Mouse (Mus musculus) limb, embryonic 13.5 days (tissue): ENCODE data around the gene Pmm2. TPM values are rescaled to one million over a fixed set of nuclear protein-coding genes. Genes with fewer than 3 reads are reported as not detected.
A peak's percentile ranks its signal among the peaks of the same experiment; 100 is the strongest.

Experiments
- ATAC-seq: fragments of 200-750 bp; cut with Nextera tagmentation; 2 replicates; pipeline ENCODE4 v1.8.0; 2017; ENCODE audit warnings: low read depth, moderate number of reproducible peaks, moderate TSS enrichment; ENCODE audit not compliant: low FRiP score
- H3K27ac ChIP-seq: fragments of 300-500 bp; sonication (generic); 2 replicates; pipeline ENCODE4 v1.5.1; 2015; ENCODE audit warnings: inconsistent platforms, mild to moderate bottlenecking, moderate library complexity
- H3K27me3 ChIP-seq: fragments of 300-500 bp; sonication (generic); 2 replicates; pipeline ENCODE4 v1.6.1; 2015; ENCODE audit warnings: mild to moderate bottlenecking, inconsistent platforms
- H3K36me3 ChIP-seq: fragments of 300-500 bp; sonication (generic); 2 replicates; pipeline ENCODE4 v1.6.1; 2015; ENCODE audit warnings: inconsistent platforms, mild to moderate bottlenecking, moderate library complexity
- H3K4me1 ChIP-seq: fragments of 300-500 bp; sonication (generic); 2 replicates; pipeline ENCODE4 v1.6.1; 2015; ENCODE audit warnings: inconsistent platforms
- H3K4me2 ChIP-seq: fragments of 300-500 bp; sonication (generic); replicated peaks from 2 replicates; pipeline ENCODE4 v1.6.1; 2015; ENCODE audit warnings: inconsistent platforms, mild to moderate bottlenecking, moderate library complexity
- H3K4me3 ChIP-seq: fragments of 300-500 bp; sonication (generic); 2 replicates; pipeline ENCODE4 v1.5.1; 2015; ENCODE audit warnings: moderate library complexity, mild to moderate bottlenecking, inconsistent platforms
- H3K9ac ChIP-seq: fragments of 300-500 bp; sonication (generic); 2 replicates; pipeline ENCODE4 v1.6.1; 2015; ENCODE audit warnings: mild to moderate bottlenecking, inconsistent platforms
- H3K9me3 ChIP-seq: fragments of 300-500 bp; sonication (generic); 2 replicates; pipeline ENCODE4 v1.6.1; 2016; ENCODE audit warnings: inconsistent platforms
- WGBS: fragments of 180-500 bp; shearing (Covaris S2); methylation state at CpG from one replicate; pipeline ENCODE4 v1.1.7; 2015; 5-methylcytosine and 5-hydroxymethylcytosine counted together
- microRNA-seq: library from miRNA; unstranded; fragments of <30 nt; microRNA quantifications from one replicate; pipeline ENCODE4, GENCODE M21; 2016
- polyA plus RNA-seq: library from polyadenylated mRNA; unstranded; fragments of >200 nt; fragmentation: Nextera tagmentation; extraction: Ambion mirVana; gene quantifications from 2 replicates; pipeline ENCODE4 v1.2.1, GENCODE M21; 2015

Pmm2 gene
- polyA plus RNA-seq, 1 experiment from 2014 or later, result 53.3 TPM

- Histone ChIP-seq H3K27ac (no peak overlapping the region), H3K4me2 (no peak overlapping the region), H3K4me1 (no peaks in the 10 kb centered on the region), H3K4me3 (no peak overlapping the region), H3K36me3 (peaks cover 75% of the 10 kb centered on the region), H3K9me3 (no peaks in the 10 kb centered on the region), H3K27me3 (no peaks in the 10 kb centered on the region), H3K9ac (0 out of 2 replicates have a peak overlapping the region, but pooled peaks have one; percentile 25)
- WGBS, result 82% methylated on average over 11 of the region's 11 CpGs
- peak; percentile 12; the same call in 1 of the 2 replicates for ATAC-seq
Measured at GRCm38 (mm10) chr16:8686871-8687535, 49.5 kb downstream of the Pmm2 start.

- Histone ChIP-seq H3K4me2 (no peak overlapping the region), H3K27ac (no peak overlapping the region), H3K27me3 (no peaks in the 10 kb centered on the region), H3K36me3 (peaks cover 82% of the 10 kb centered on the region), H3K9me3 (no peaks in the 10 kb centered on the region), H3K4me1 (no peaks in the 10 kb centered on the region), H3K9ac (no peak overlapping the region), H3K4me3 (no peak overlapping the region)
- ATAC-seq, result no peak
Measured at GRCm38 (mm10) chr16:8687559-8688112, 50.2 kb downstream of the Pmm2 start.

GRCm38 (mm10) chr16:8689979-8690656 lies 52.6 kb downstream of the Pmm2 start:
- 94% methylated on average over 11 of the region's 11 CpGs for WGBS
- ATAC-seq, result no peak
- H3K27ac ChIP-seq, result no peak overlapping the region
- no peak overlapping the region for H3K9ac ChIP-seq
- H3K4me2 ChIP-seq, result no peak overlapping the region
- no peaks in the 10 kb centered on the region for H3K27me3 ChIP-seq
- no peaks in the 10 kb centered on the region for H3K4me1 ChIP-seq
- H3K36me3 ChIP-seq, result peaks cover 98% of the 10 kb centered on the region
- H3K9me3 ChIP-seq, result no peaks in the 10 kb centered on the region
- no peak overlapping the region for H3K4me3 ChIP-seq

GRCm38 (mm10) chr16:8691206-8691605 lies 53.7 kb downstream of the Pmm2 start:
- H3K36me3 ChIP-seq, result peaks cover 96% of the 10 kb centered on the region
- no peaks in the 10 kb centered on the region for H3K27me3 ChIP-seq
- no peak overlapping the region for H3K4me3 ChIP-seq
- H3K4me1 ChIP-seq, result no peaks in the 10 kb centered on the region
- no peak overlapping the region for H3K9ac ChIP-seq
- no peak overlapping the region for H3K27ac ChIP-seq
- WGBS, result 91% methylated on average over 7 of the region's 7 CpGs
- no peak for ATAC-seq
- H3K4me2 ChIP-seq, result no peak overlapping the region
- H3K9me3 ChIP-seq, result no peaks in the 10 kb centered on the region

GRCm38 (mm10) chr16:8699556-8699955 lies 62.1 kb downstream of the Pmm2 start:
- WGBS, result 94% methylated on average over 8 of the region's 8 CpGs
- Histone ChIP-seq H3K27ac (no peak overlapping the region), H3K4me2 (no peak overlapping the region), H3K36me3 (peaks cover 95% of the 10 kb centered on the region), H3K27me3 (no peaks in the 10 kb centered on the region), H3K4me3 (no peak overlapping the region), H3K4me1 (no peaks in the 10 kb centered on the region), H3K9ac (no peak overlapping the region), H3K9me3 (no peaks in the 10 kb centered on the region)
- no peak for ATAC-seq

GRCm38 (mm10) chr16:8700586-8700985 lies 63.1 kb downstream of the Pmm2 start:
- Histone ChIP-seq H3K36me3 (peaks cover 93% of the 10 kb centered on the region), H3K27me3 (no peaks in the 10 kb centered on the region), H3K27ac (no peak overlapping the region), H3K9me3 (no peaks in the 10 kb centered on the region), H3K4me2 (no peak overlapping the region), H3K4me1 (no peaks in the 10 kb centered on the region), H3K9ac (no peak overlapping the region), H3K4me3 (no peak overlapping the region)
- no peak for ATAC-seq
- 88% methylated on average over 3 of the region's 3 CpGs for WGBS

- no peak overlapping the region for H3K4me2 ChIP-seq
- H3K27me3 ChIP-seq, result no peaks in the 10 kb centered on the region
- no peak overlapping the region for H3K4me3 ChIP-seq
- no peak overlapping the region for H3K27ac ChIP-seq
- 0 out of 2 replicates have a peak, but pooled peaks cover 4% of the 10 kb centered on the region for H3K4me1 ChIP-seq
- ATAC-seq, result no peak
- 82% methylated on average over 9 of the region's 9 CpGs for WGBS
- no peak overlapping the region for H3K9ac ChIP-seq
- no peaks in the 10 kb centered on the region for H3K9me3 ChIP-seq
- H3K36me3 ChIP-seq, result peaks cover 89% of the 10 kb centered on the region
Measured at GRCm38 (mm10) chr16:8711998-8712397, 74.5 kb downstream of the Pmm2 start.

Small RNA genes lying within 50 kb of the gene (microRNA-seq; reads per million reads assigned to microRNA genes)
- not detected for gene Gm22137

Other genes with a start within 250 kb of the Pmm2 start
- gene Tmem114, start 212.5 kb upstream of the Pmm2 start, polyA plus RNA-seq, result 0.13 and 0.23 TPM in 2 replicates
- 22.8 and 24.7 TPM in 2 replicates for gene Mettl22, start 166.9 kb upstream of the Pmm2 start, polyA plus RNA-seq
- 35.9 and 36.1 TPM in 2 replicates for gene Abat, start 124.2 kb upstream of the Pmm2 start, polyA plus RNA-seq
- gene Tmem186, start within 50 bp of the Pmm2 start, polyA plus RNA-seq, result 21.1 and 21.8 TPM in 2 replicates
- gene Carhsp1, start 34.5 kb downstream of the Pmm2 start, polyA plus RNA-seq, result 108 and 109 TPM in 2 replicates
- gene Gm5767, start 43.1 kb downstream of the Pmm2 start, polyA plus RNA-seq, result not detected in 2 replicates
- gene Usp7, start 154.6 kb downstream of the Pmm2 start, polyA plus RNA-seq, result 31.9 and 36.8 TPM in 2 replicates
- gene 1810013L24Rik, start 192.4 kb downstream of the Pmm2 start, polyA plus RNA-seq, result 21.2 and 21.3 TPM in 2 replicates